Mouse (Mus musculus): ENCODE measurements around the gene Csnk2a2.

DNA sequence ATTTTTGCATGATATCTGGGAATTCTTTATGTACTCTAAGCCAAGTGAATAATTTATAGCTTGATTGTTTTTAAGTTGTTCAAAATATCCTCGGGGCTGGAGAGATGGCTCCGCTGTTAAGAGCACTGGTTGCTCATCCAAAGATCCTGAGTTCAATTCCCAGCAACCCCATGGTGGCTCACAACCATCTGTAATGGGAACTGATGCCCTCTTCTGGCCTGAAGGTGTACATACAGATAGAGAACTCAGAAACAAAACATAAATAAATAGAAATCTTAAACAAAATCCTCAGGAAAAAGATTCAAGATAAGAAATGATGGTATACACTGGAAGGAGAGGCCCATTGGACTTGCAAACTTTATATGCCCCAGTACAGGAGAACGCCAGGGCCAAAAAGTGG is 53.9 kb downstream of the Csnk2a2 start:
- TF ChIP-seq CTCF (IDR thresholded peaks at IDR 0.05; ENCODE audit: borderline replicate concordance, insufficient read depth, low read depth, low read length), result no peak
- TF ChIP-seq POLR2A (IDR thresholded peaks at IDR 0.05; ENCODE audit: borderline replicate concordance, insufficient read depth, low read length), result no peak
